Mouse (Mus musculus): ENCODE data around the gene Slfn1. TPM values are rescaled to one million over a fixed set of nuclear protein-coding genes. Genes with fewer than 3 reads are reported as not detected.

The Slfn1 gene
- polyA plus RNA-seq, 1 experiment, result 1.1 TPM

Other genes with a start within 250 kb of the Slfn1 start
- 9.4 and 11.7 TPM in 2 replicates for gene Rffl, start 245.6 kb upstream of the Slfn1 start, polyA plus RNA-seq (2012; rRNA removed)
- gene Rad51d, start 226.2 kb upstream of the Slfn1 start, polyA plus RNA-seq (2012; rRNA removed), result 10.0 and 12.1 TPM in 2 replicates
- 0.11 and 0.16 TPM in 2 replicates for gene Fndc8, start 224.7 kb upstream of the Slfn1 start, polyA plus RNA-seq (2012; rRNA removed)
- gene Nle1, start 208.4 kb upstream of the Slfn1 start, polyA plus RNA-seq (2012; rRNA removed), result 27.7 and 33.6 TPM in 2 replicates
- 0.62 and 0.88 TPM in 2 replicates for gene Unc45b, start 206.3 kb upstream of the Slfn1 start, polyA plus RNA-seq (2012; rRNA removed)
- gene Slfn5, start 165.5 kb upstream of the Slfn1 start, polyA plus RNA-seq (2012; rRNA removed), result 1.4 and 2.6 TPM in 2 replicates
- gene Slfn9, start 125.0 kb upstream of the Slfn1 start, polyA plus RNA-seq (2012; rRNA removed), result 1.5 and 3.7 TPM in 2 replicates
- gene Slfn8, start 96.0 kb upstream of the Slfn1 start, polyA plus RNA-seq (2012; rRNA removed), result 0.31 and 0.47 TPM in 2 replicates
- gene Slfn2, start 51.7 kb upstream of the Slfn1 start, polyA plus RNA-seq (2012; rRNA removed), result 9.0 and 10.5 TPM in 2 replicates
- 2.0 TPM in 2 replicates for gene Slfn4, start 58.3 kb downstream of the Slfn1 start, polyA plus RNA-seq (2012; rRNA removed)
- 0.16 and 0.25 TPM in 2 replicates for gene Slfn3, start 74.5 kb downstream of the Slfn1 start, polyA plus RNA-seq (2012; rRNA removed)
- not detected in 2 replicates for gene Slfn14, start 169.9 kb downstream of the Slfn1 start, polyA plus RNA-seq (2012; rRNA removed)
- 32.1 and 43.9 TPM in 2 replicates for gene Ap2b1, start 182.2 kb downstream of the Slfn1 start, polyA plus RNA-seq (2012; rRNA removed)
- gene Pex12, start 185.7 kb downstream of the Slfn1 start, polyA plus RNA-seq (2012; rRNA removed), result 6.9 and 8.9 TPM in 2 replicates

Data from large intestine, adult 2 months (tissue).